Mouse (Mus musculus) liver (tissue): ENCODE measurements around the gene Wdtc1.

Source experiments
- DNase-seq: peaks from one replicate; pipeline ENCODE4 v3.0.0-alpha.2; 2020; ENCODE audit warnings: mixed read lengths

Wdtc1 gene

GRCm38 (mm10) chr4:133353367-133354365 is at the start of gene Wdtc1:
Wdtc1 (minus strand) TSS chr4:133353481.
- peak; percentile 67 for DNase-seq

GRCm38 (mm10) chr4:133402011-133402410 is 48.7 kb upstream of the Wdtc1 start:
- DNase-seq: peak; percentile 73

GRCm38 (mm10) chr4:133400098-133400497 is 46.8 kb upstream of the Wdtc1 start:
- no peak for DNase-seq

- DNase-seq: no peak
Measured at GRCm38 (mm10) chr4:133399509-133399908, 46.2 kb upstream of the Wdtc1 start.

GRCm38 (mm10) chr4:133398619-133399018 is 45.3 kb upstream of the Wdtc1 start:
- no peak for DNase-seq

GRCm38 (mm10) chr4:133397961-133398360 is 44.7 kb upstream of the Wdtc1 start:
- DNase-seq: no peak

GRCm38 (mm10) chr4:133397299-133397698 is 44.0 kb upstream of the Wdtc1 start:
- DNase-seq: no peak

GRCm38 (mm10) chr4:133396079-133396478 is 42.8 kb upstream of the Wdtc1 start:
- no peak for DNase-seq

- DNase-seq: peak; percentile 91
Measured at GRCm38 (mm10) chr4:133394981-133395573, 41.8 kb upstream of the Wdtc1 start.

- no peak for DNase-seq
Measured at GRCm38 (mm10) chr4:133391185-133392040, 38.1 kb upstream of the Wdtc1 start.

- DNase-seq: no peak
Measured at GRCm38 (mm10) chr4:133390585-133390984, 37.3 kb upstream of the Wdtc1 start.

- DNase-seq: peak; percentile 83
Measured at GRCm38 (mm10) chr4:133390042-133390441, 36.8 kb upstream of the Wdtc1 start.

GRCm38 (mm10) chr4:133388781-133389552 is 35.7 kb upstream of the Wdtc1 start:
- no peak for DNase-seq

- no peak for DNase-seq
Measured at GRCm38 (mm10) chr4:133387053-133387452, 33.8 kb upstream of the Wdtc1 start.

- DNase-seq: no peak
Measured at GRCm38 (mm10) chr4:133386061-133386797, 32.9 kb upstream of the Wdtc1 start.

- no peak for DNase-seq
Measured at GRCm38 (mm10) chr4:133381141-133381540, 27.9 kb upstream of the Wdtc1 start.

GRCm38 (mm10) chr4:133380532-133380931 is 27.3 kb upstream of the Wdtc1 start:
- DNase-seq: no peak

- DNase-seq: peak; percentile 60
Measured at GRCm38 (mm10) chr4:133379861-133380260, 26.6 kb upstream of the Wdtc1 start.

GRCm38 (mm10) chr4:133379046-133379347 is 25.7 kb upstream of the Wdtc1 start:
- no peak for DNase-seq

GRCm38 (mm10) chr4:133378236-133379045 is 25.2 kb upstream of the Wdtc1 start:
- DNase-seq: peak; percentile 89
